Mouse (Mus musculus) spleen, adult 2 months (tissue): ENCODE measurements around the gene Prr23a1.

Experiments
- CTCF ChIP-seq: fragments of 200-500 bp; IDR thresholded peaks from 2 replicates; pipeline ENCODE4 v1.5.1; 2011; ENCODE audit warnings: mild to moderate bottlenecking, inconsistent platforms; ENCODE audit not compliant: insufficient read depth, insufficient read length, insufficient replicate concordance; ENCODE audit errors: extremely low read depth
- POLR2A ChIP-seq: fragments of 200-500 bp; IDR thresholded peaks from 2 replicates; pipeline ENCODE4 v1.6.1; 2011; ENCODE audit warnings: low read depth, low read length, inconsistent platforms

GRCm38 (mm10) chr9:98803971-98804370 lies 38.3 kb upstream of the Prr23a1 start:
- TF ChIP-seq CTCF (no peak), POLR2A (no peak)
